Mouse (Mus musculus) common myeloid progenitor, adult 5-6 weeks (primary cell): ENCODE measurements around the gene Phldb2. TPM values are rescaled to one million over a fixed set of nuclear protein-coding genes. Genes with fewer than 3 reads are reported as not detected.
A peak's percentile ranks its signal among the peaks of the same experiment; 100 is the strongest.

ENCODE experiments used
- ATAC-seq: replicated peaks from 2 replicates; pipeline ENCODE4 v1.8.0; 2016; ENCODE audit warnings: low read depth, mild to moderate bottlenecking, moderate TSS enrichment, inconsistent platforms; ENCODE audit not compliant: poor library complexity, severe bottlenecking
- total RNA-seq: library from RNA; stranded (forward); fragments of 200-1000, 187-1606 nt; gene quantifications from 2 replicates; pipeline ENCODE4 v1.2.3, GENCODE M21; 2017

Phldb2 gene
- total RNA-seq: 0.87 and 1.8 TPM in 2 replicates

GRCm38 (mm10) chr16:45953394-45953793 is at the start of gene Phldb2:
Phldb2 (minus strand) TSS chr16:45953598.
- no peak for ATAC-seq

DNA sequence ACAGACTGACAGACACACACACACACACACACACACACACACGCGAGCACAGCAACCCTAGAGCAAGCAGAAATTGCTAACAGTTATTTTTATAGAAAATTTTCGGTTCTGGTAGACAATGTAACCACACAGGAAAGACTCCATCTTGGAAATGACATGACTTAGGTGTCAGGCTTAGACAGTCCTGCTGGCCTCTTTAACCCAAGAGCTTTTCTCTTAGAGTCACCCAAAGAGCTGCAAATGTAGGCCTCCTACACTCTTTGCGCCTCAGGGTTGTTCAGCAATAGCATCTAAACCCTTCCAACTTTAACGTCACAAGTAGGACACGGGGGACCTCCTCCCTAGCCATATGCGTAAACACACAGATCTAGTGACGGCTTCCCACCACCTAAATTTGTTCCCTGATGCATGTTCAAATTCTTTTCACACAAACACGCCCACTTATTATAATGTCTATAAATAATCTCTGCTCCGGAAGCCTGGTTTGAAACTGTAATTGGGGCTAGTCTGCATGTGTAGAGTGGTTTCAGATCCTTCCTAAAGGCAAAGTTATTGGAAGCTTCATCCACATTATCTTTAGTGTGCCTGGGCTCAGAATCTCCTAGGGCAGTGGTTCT is 48.3 kb upstream of the Phldb2 start:
- ATAC-seq: peak; percentile 85

- no peak for ATAC-seq
Observed at GRCm38 (mm10) chr16:46000976-46001375, 47.6 kb upstream of the Phldb2 start.

DNA sequence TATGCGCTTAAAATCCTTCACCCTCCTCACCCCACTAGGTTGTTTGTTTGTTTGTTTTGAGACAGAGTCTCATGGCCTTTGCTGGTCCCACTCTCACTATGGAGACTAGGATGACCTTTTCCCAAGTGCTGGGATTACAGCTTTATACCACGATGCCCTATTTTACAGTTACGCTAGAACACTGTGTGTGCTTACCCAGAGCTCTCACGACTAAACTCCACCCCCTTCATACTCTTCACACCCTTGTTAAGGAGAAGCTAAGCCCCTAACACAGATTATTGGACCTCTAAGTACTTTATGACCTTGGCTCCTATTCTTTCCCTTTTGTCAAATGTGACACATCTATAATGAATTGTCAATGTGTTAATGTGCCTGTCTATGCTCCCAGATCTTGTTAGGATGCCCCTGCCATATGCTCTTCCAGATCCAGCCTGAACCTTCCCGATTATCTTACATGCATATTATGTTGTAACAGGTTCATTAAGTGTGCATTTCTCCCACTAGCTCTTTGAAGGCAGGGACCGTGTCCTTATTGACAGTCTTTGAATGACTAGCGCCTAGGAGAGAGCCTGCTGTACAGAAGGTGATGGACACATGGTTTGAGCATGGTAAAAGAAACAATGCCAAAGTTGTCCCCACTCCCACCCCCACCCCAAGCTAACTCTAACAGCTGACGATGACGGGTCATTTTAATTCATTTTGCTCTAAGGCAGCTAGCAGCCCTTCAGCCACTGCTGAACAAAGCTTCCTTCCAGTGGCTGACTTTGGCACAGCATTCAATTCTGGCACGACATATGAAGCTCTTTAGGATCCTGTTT is 46.2 kb upstream of the Phldb2 start:
- no peak for ATAC-seq

DNA sequence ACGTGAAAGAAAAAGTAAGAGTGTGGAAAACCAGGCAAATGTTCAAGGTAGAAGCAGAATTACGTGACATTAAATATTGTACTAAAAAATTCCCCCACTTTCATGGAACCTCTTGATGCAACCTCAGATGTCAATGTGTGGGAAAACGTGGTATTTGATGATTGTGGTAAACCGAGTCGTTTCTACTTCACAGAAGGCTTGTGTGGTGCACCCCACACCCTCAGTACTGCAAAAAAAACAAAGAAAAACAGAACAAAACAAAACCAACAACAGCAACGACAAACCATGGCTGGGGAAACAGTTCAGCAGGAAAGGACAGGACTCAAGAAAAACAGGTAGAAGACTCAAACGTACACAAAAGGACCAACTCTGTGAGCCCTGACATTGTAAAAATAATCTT is 44.8 kb upstream of the Phldb2 start:
- ATAC-seq: no peak

GRCm38 (mm10) chr16:45990901-45991676 is 37.7 kb upstream of the Phldb2 start:
- peak; percentile 45; the same call in 1 of the 2 replicates for ATAC-seq

- ATAC-seq: no peak
Observed at GRCm38 (mm10) chr16:45986236-45986635, 32.8 kb upstream of the Phldb2 start.

GRCm38 (mm10) chr16:45984610-45985606 is 31.5 kb upstream of the Phldb2 start:
- no peak for ATAC-seq

GRCm38 (mm10) chr16:45976251-45976650 is 22.9 kb upstream of the Phldb2 start:
- no peak for ATAC-seq

GRCm38 (mm10) chr16:45973959-45974686 is 20.7 kb upstream of the Phldb2 start:
- no peak for ATAC-seq

DNA sequence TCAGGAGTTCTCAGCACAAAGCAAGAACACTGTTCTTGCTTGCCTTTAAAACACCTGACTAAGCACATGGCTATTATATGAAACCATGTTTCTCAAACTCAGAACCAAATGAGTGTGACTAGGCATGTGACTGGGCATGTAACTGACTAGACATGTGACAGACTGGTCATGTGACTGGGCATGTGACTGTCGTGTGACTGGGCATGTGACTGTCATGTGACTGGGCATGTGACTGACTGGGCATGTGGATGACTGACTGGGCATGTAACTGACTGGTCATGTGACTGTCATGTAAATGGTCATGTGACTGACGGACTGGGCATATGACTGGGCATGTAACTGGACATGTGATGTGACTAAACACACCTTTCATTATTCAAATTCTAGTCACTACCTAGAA is 16.8 kb upstream of the Phldb2 start:
- ATAC-seq: no peak

DNA sequence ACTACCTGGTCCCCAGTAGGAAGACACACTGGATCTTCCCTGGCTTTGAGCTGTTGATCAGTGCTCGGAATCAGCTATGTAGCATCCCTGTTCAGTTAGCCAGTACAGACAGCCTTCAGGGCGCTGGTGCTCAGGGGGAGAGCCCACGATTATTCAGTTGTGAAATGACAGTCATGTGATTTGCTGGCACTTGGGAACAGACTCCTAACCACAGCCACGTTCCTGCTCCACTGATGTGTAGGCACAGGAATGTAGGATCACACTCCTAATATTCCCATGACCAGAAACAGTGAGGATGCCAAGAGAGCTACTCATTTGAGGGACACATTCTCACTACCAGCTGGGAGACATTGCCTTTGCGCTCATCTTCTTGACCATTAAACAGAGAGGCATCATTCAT is 15.3 kb upstream of the Phldb2 start:
- no peak for ATAC-seq

DNA sequence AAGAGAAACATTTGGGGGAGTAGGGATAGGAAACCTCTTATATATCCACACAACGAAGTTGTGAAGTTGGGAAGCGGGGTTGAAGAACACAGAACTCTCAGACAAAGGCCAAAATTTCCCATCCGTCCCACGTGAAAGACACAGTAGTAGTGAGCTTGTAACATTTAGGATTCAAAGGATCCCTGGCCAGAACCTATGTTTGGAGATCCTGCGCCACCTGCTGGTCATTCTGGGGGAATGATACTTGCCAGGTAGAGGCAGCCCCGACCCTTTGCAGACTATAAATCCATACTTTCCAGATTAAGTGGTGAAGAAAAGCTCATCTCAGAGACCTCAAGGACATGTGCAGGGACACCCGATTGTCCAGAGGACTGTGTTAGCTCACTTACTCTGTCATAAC is 14.1 kb upstream of the Phldb2 start:
- peak; percentile 94 for ATAC-seq

DNA sequence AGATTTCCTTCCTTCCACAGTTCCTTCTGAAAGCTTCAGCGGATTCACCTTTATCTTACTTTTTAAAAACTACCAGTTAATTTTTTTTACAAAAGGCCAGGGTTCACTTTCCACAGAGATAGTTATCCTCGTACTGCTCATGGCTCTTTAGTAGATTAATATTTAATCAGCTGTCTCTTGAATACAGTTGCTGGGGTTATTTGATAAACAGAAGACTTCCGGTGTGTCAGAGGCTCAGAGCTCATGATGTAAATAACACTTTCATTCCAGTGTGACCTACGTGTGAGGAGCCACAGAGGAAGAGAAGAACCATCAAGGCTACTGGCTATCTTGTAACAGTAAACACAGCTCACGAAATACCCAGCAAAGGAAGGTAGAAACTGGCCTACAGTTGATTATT is 13.2 kb upstream of the Phldb2 start:
- ATAC-seq: no peak

DNA sequence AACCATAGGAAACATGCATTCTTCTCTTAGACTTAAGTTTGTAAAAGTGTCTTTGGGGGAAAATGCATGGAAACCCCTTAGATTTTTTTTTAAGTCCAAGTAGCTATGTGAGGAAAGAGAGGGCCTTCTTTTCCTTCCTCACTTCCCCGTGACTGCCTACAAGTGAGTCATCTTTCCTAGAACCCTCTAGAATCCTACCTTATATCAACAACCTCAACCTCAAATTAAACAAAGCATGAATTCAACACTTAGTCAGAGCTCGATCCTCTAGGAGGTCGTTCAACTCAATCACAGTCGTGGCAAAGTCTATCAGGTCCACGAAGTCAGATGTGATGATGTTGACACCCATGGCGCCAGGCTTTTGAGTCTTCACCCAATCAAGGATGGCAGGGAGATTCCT is 11.4 kb upstream of the Phldb2 start:
- ATAC-seq: no peak

DNA sequence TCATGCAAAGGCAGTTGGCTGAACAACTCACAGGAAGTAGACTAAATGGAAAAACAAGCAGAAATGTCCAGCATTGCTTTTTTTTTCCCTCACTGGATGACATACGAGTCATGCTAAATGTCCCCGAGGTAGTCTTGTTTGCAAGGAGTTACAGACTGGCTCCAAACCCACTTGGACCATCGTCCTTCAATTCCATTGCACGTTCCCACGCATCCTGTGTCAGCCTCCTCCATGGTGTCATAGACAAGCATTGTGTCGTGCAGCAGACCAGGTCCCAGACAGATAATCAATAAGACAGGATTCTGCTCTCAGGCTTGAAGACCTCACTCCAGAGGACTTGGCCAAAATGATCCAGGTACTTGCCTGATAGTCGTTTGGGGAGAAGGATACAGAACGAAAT is 10.4 kb upstream of the Phldb2 start:
- ATAC-seq: no peak

GRCm38 (mm10) chr16:45963088-45963487 is 9.7 kb upstream of the Phldb2 start:
- ATAC-seq: no peak

DNA sequence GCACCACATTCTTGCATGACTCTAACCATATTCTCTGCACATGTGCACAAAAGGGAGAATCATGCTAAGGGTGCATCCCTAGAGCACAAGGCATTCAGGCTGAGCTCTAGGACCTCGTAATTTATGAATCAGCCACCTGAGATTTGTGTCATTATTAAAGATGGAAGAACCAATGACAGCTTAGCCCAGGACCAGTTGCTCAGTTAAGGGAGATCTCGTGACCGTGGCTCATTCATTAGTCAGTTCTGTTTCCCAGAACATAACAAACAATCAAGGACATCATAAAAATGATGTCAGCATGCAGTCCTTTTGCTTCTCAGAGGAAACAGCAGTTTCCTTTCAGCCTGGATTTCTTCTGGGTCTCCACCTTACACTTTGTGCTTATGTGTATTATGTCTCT is 7.6 kb upstream of the Phldb2 start:
- ATAC-seq: no peak

- ATAC-seq: no peak
Observed at GRCm38 (mm10) chr16:45956390-45956950, 3.1 kb upstream of the Phldb2 start.
